Mouse (Mus musculus) monocyte, adult 5-6 weeks (primary cell): ENCODE measurements around the gene Akain1. TPM values are rescaled to one million over a fixed set of nuclear protein-coding genes. Genes with fewer than 3 reads are reported as not detected.

Experiments used
- ATAC-seq: fragments of 153-309, 156-312 bp; replicated peaks from 2 replicates; pipeline ENCODE4 v1.8.0; 2017; ENCODE audit warnings: mild to moderate bottlenecking; ENCODE audit not compliant: low TSS enrichment, insufficient number of reproducible peaks, severe bottlenecking, poor library complexity, low FRiP score
- total RNA-seq: library from RNA; stranded (forward); fragments of 200-1000, 200-491, 200-594 nt; gene quantifications from 3 replicates; pipeline ENCODE4 v1.2.3, GENCODE M21; 2017

The Akain1 gene
- total RNA-seq, result not detected in 3 replicates

GRCm38 (mm10) chr17:69438990-69439491 is at the start of gene Akain1:
Gene Akain1 (plus strand): TSS chr17:69439326.
- ATAC-seq, result no peak

- ATAC-seq, result peak; percentile 69
Observed at GRCm38 (mm10) chr17:69396147-69397033, 42.7 kb upstream of the Akain1 start.

DNA sequence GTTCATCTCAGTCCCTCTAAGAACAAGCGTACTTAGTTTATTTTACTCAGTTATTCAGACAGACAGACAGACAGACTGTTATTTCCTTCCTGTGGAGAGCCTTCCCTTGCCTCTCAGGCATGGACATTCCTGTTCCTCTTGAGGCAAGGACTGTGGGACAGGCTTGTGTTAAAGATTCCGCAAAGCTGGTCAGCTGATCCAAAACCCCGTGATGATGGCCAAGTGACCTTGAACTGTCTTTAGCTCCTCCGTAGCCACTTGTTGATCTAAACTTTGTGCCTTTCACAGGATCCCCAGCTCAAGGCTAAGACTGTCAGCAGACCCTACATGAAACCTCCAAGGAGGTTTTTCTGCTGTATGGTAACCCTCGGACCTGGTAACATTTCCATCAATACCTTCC is 42.0 kb upstream of the Akain1 start:
- ATAC-seq, result no peak

- no peak for ATAC-seq
Observed at GRCm38 (mm10) chr17:69398092-69398491, 41.0 kb upstream of the Akain1 start.

GRCm38 (mm10) chr17:69401146-69401545 is 38.0 kb upstream of the Akain1 start:
- no peak for ATAC-seq

DNA sequence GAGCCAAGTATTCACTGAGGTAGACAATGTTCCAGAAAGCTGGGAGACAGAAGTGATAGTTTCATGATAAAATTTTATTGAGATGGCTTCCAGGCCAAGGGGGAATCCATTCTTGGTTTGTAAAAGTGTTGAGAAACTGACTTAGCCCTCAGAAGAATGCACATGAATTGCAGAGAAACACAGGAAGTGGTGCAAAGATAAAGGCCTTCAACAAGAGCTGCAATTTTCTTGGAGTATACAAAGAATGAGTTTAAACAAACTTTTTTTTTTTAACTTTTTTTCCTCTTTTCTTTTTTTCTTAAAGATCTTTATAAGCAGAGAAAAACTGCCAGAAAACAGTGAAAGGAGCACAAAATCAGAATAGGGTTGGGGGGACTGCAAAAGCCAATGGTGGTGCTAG is 23.0 kb upstream of the Akain1 start:
- no peak for ATAC-seq

GRCm38 (mm10) chr17:69416920-69417661 is 22.0 kb upstream of the Akain1 start:
- peak; percentile 96 for ATAC-seq

GRCm38 (mm10) chr17:69417724-69418373 is 21.3 kb upstream of the Akain1 start:
- no peak for ATAC-seq

DNA sequence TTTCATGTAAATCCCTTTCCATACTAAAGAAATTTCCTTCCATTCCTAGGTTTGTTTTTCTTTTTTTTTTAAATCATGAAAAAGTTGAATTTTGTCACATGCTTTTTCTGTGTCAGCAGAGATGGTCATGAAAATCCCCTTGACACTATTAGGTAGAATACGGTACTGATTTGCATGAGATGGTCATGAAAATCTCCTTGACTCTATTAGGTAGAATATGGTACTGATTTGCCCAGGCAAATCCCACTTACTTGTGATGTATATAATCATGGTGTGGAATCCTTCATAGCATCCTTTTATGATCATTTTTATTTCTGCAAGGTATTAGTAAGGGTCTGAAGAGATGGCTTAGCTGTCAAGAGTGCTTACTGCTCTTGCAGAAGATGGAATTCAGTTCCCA is 17.5 kb upstream of the Akain1 start:
- no peak for ATAC-seq

DNA sequence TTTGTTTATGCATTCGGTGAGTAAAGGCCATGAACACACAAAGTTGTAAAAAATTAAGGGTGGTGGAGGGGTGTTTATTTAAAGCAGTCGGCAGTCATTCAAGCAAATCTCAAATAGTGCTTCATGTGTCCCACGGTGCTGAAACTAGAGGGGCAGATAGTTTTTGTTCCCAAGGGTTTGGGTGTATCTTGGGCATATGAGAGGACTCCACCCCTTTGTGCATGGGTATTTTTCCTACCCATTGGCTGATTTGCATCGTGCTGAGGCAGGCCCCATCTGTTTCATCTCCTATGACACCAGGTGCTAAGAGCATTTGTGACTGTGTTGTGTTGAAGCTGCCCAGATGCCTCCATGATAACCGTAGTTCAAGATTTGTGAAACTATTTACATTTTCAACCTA is 1.3 kb upstream of the Akain1 start:
- no peak for ATAC-seq

GRCm38 (mm10) chr17:69438486-69438885 is 640 bp upstream of the Akain1 start:
- no peak for ATAC-seq

DNA sequence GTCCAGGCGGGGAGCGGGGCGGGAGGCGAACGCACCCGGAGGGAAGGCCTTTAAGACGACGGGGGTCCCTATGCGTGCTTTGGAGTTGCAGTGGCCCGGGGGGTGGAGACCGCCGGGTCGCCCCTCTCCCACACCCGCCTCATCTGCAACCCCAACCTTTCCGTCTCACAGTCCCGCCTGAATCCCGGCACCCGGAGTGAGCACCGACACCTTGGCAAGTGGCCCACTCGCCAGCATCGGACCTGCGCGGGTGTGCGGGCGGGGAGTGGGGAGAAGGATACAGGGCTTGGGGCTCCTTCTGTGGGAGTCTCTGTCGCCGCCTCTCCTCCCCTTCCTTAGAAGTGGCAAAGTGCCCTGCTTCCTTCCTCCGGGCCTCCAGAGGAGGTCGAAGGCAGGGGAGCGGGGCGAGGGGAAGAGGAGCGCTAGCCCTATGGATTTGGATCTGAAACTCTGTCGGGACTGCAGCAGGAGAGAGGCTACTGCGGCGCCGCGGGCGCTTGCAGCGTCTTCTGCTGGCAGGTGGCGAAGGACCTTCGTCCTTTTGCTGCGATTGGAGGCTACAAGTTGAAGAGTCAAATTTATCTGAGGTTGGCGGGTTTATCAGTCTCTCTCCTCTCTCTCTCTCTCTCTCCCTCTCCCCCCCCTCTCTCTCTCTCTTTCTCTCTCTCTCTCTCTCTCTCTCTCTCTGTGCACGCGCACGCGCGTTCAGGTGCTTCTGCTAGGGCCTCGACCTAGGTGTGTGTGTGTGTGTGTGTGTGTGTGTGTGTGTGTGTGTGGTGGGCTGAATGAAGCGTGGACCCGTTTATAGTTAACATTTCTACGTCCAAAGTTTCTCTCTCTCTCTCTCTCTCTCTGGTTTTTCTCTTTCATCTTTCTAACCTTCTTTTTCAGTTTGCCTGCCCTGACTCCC is 700 bp downstream of the Akain1 start:
- ATAC-seq, result no peak

- ATAC-seq, result no peak
Observed at GRCm38 (mm10) chr17:69441041-69441440, 1.9 kb downstream of the Akain1 start.

DNA sequence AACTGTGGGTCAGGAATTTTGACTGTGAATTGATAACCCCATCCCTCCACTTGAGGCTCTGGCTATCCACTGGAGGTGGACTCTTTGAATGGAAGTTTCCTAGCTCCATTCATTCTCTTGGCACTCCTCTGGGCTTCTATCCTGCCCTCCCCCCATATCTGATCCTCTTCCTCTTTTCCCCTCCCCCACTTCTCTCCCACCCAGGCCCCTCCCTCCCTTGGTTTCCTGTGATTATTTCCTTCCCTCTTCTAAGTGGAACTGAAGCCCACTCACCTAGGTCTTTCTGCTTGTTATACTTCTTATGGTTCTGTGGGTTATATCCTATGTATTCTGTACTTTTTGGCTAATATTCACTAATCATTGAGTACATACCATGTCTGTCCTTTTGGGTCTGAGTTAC is 9.6 kb downstream of the Akain1 start:
- ATAC-seq, result no peak

DNA sequence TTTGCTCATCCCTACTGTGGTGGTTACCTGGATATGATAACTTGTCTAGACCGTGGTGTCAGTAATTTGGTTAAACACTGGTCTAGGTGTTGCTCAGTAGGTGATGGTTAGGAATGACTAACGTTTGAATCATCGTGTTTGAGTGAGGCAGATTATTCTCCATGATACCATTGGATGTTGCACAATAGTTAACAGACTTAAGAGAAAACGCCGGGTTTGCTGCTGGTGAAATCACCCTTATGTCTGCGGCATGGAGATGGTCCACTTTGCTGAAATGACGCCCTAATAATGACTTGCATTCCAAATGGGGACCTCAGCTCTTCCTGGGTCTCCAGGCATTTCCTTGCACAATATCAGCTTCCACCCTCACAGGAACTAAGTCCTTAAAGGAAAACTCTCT is 22.6 kb downstream of the Akain1 start:
- no peak for ATAC-seq

- ATAC-seq, result no peak
Observed at GRCm38 (mm10) chr17:69463037-69463436, 23.9 kb downstream of the Akain1 start.

GRCm38 (mm10) chr17:69471171-69471570 is 32.0 kb downstream of the Akain1 start:
- no peak for ATAC-seq

DNA sequence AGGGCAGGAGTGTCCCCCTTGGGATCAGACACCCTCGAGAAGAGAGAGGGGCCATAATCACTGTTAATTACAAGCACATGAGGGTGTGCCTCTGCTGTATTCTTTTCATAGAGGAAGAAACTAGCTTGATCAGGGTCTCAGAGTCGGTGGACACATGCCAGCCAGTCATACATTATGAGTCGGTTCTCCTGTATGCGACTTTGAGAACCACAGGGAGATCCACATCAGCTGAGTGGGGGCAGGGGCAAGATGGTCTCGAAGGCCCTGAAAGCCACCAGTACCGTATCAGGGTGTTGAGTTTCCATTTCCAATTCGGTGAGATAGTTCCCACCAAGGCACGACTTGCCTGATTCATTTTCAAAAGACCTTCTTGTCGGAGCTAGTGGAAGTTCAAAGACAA is 33.3 kb downstream of the Akain1 start:
- ATAC-seq, result no peak
